Mouse (Mus musculus) adrenal gland, postnatal 14 days (tissue): ENCODE measurements around the gene Prss23. TPM values are rescaled to one million over a fixed set of nuclear protein-coding genes. Genes with fewer than 3 reads are reported as not detected.
A peak's percentile ranks its signal among the peaks of the same experiment; 100 is the strongest.

ENCODE experiments used
- DNase-seq: peaks from one replicate; pipeline ENCODE4 v3.0.0; 2021; ENCODE audit warnings: mixed read lengths
- long read RNA-seq, 2 experiments: library from polyadenylated mRNA; stranded (forward); transcript quantifications; one replicate each; pipeline ENCODE4 v2.0.0; 2021
- total RNA-seq: library from RNA; stranded (reverse); gene quantifications from 2 replicates; pipeline ENCODE4 v1.2.3, GENCODE M21; 2021

Gene Prss23
- total RNA-seq, result 20.0 and 20.5 TPM in 2 replicates
- long read RNA-seq, experiment 1, transcript Prss23-201 (2 exons, 3,228 nt), result major isoform, 11 of 11 reads
- long read RNA-seq, experiment 1, partial matches to known transcripts, result 0 of 11 reads
- long read RNA-seq, experiment 1, other reads (novel, unspliced or antisense), result 0 of 11 reads
- long read RNA-seq, experiment 2, transcript Prss23-201 (2 exons, 3,228 nt), result major isoform, 10 of 12 reads
- long read RNA-seq, experiment 2, partial matches to known transcripts, result 0 of 12 reads
- long read RNA-seq, experiment 2, other reads (novel, unspliced or antisense), result 1 of 12 reads

DNA sequence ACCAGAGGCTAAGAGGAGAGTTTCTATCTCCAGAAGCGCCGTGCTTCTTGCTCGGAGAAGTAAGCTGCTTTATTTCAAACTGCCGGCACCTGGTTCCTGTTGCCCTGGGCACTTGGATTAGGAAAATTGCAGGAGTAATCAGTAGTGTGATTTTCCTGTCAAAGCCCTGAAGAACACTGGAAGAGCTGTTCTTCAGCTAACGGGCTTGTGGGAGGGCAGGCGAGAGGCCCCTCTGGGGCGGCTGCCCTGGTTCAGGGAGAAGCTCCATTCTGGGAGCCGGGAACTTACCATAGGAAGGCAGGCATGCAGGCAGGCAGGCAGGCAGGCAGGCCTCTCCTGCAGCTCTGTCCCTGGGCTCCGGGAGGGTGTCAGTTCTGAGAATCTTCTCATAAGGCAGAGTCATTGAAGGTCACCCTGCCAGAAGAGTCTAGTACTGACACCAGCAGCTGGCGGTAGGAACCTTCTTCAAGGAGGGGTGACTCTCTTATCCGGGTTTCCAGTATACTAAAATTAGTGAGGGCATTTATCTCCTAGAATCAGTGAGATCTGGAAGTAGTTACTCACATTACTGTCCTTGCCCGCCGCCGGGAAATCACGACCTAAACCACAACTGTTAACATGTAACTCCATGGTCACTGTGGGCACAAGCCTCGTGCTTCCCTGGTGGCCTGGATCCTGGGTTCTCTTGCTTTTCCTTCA lies at the start of gene Prss23:
Prss23 (minus strand) TSS at position 457 of the 699 bp plus-strand sequence.
- DNase-seq, result peak; percentile 24

DNA sequence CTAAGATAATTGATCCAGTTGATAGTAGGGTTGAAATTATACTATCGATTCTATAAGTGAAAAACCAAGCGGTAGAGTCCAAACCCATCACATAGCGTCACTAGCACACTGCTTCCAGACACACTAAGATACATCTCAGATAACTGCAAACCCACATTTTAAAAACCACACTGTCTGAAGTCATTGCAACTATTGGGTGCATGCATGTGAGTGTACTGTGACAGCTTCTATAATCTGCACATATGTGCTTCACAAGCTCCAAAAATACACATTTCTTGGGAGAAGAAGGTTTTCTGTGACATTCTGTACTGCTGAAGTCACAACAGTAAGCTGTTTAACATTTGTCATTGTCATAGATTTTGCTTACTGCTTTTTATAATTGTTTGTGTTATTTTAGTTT lies 49.1 kb upstream of the Prss23 start:
- no peak for DNase-seq

DNA sequence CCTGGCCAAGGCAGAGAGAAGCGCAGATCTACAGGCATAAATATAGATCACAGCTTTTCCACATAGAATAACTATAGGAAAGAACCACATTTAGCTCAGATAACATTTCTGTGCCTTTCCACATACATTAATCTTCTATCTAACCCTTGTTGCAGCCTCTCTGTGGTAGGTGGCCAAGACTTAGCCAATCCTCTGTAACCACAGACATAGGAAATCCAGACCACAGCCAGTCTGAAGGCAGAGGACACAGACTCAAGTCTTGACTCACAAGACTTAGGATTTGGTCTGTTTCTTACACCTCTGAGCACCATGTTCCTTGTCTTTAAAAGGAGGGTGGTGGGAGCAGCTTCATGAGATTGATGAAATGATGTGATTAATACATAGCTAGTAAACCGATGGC lies 37.6 kb upstream of the Prss23 start:
- no peak for DNase-seq

DNA sequence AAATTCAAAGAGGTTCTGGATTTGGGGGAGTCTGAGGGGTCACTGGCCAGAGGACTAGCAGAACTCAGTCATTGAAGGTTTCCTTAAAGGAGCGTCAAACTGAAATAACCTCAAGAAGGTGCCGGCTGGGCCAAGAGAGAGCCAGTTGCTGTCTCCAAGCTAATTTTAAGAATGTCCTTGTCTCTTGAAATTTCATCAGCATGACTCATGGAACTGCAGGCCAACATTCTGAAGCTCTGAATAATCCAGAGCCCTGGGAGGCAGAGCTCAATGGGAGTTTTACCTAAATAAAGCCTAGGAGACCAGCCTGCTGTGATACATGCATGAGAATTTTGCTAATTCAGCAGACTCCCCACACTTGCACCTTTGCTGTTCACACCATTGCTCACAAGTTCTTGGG lies 36.5 kb upstream of the Prss23 start:
- peak; percentile 65 for DNase-seq

DNA sequence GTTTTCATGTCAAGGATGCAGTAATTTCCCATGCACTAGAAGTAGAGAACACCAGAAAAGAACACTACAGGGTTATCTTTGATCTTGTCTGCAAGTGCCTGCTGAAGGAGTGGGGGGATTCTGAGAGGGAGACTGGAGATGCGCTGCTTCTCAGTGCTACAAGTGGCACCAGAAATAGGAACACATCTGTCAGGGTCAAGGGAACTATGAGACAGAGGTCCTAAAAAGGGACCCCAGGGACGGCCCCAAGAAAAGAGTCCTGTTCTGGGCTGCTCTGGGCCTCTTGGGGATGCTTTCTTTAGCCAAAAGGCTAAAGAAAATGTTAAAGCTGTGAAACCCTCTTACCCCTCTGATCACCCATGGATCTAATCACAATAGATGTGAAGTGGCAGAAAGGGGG lies 35.2 kb upstream of the Prss23 start:
- DNase-seq, result no peak

DNA sequence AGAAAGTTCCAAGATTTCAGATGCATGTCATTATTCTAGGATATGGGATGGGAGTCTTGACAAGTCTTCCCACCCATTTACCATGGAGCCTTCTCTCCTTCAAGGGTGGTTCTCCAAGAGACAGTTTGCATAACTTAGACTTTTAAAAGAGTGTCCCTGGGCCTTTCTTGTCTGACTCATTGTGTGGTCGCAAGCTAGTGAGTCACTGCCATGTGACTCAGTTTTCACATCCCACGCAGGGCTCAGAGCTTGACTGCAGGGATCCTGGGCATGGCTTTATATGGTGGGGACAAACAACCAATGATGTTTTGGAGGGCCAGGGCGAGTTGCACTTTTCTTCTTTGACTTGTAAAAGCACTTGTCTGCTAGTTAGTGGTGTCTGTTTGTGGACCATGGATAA lies 34.0 kb upstream of the Prss23 start:
- peak; percentile 35 for DNase-seq

DNA sequence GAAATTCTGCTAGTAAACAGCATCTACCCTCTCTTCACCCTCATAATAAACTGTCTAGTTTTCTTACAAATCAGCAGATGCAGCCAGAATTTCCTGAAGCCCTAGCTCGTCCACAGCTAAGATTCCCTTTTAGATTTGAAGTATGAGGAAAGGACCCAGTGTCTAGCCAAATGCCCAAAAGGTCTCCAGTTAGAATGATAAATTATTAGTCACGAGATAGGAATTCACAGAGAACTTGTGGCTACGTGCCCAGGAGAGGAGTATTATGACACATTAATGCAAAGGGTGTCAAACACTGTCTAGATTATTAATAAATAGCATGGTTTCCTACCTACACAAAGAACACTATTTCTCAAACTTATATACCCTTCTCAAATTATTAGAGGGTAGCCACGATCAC lies 32.6 kb upstream of the Prss23 start:
- DNase-seq, result peak; percentile 35

DNA sequence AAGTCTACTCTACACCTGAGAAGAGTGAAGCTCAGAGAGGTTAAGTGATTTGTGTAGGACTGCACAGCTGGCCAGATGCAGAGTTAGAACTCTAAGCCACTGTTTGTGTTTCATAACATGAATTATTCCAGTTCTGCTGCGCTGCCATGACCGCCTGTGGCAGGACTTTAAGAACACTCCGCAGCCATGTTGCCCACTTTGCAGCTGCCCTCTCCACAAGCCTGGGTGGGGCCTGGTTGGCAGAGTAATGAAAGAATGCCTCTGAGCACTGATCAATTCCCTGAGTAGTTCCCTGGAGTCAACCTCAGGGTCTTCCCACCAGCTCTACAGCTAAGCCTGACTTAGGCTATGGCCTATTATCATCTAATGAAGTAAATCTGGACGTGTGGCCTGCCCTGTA lies 32.1 kb upstream of the Prss23 start:
- no peak for DNase-seq

DNA sequence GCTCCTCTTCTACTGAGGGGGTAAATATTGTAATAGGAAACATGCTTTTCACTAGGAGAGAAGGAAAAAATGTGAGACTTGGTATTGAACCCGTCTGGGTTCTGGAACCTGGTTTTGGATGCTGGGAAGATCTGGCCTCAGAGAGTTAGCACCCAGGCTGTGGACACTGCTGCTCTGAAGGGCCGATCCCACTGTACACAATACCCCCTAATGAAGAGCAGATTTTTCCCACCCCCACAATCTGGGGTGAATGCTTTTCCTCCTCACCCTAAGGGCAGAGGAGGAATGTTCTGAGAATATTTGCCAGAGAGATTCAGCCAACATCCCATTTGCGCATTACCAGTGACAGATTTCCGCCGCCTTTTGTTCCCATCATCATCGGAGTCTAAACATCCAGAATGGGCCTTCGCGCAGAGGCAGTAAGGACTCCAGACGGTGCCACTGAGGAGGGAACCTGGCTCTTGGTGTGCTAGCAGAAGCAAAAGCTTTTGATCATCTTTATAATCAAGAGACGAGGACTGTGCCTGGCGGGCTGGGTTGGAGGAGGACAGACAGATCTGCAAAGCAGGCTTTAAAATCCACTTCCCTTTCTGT lies 31.6 kb upstream of the Prss23 start:
- no peak for DNase-seq

DNA sequence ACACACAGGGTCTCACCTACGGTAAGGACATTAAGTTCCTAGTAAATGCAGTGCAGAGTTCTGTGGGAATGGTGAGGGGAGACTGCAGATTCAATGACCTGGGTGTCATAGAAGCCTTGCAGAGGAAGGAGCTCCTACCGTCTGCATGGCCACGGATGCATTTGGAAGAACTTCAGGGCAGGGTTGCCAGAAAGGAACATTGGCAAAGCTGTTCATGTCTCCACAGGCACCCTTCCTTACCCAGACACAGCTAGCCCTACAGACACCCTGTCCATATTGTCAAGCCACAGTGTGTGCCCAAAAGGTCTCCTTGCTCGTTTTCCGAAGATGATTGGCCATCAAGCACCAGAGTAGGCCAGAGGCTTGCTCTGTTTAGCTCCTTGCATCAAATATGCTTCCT lies 30.1 kb upstream of the Prss23 start:
- no peak for DNase-seq

DNA sequence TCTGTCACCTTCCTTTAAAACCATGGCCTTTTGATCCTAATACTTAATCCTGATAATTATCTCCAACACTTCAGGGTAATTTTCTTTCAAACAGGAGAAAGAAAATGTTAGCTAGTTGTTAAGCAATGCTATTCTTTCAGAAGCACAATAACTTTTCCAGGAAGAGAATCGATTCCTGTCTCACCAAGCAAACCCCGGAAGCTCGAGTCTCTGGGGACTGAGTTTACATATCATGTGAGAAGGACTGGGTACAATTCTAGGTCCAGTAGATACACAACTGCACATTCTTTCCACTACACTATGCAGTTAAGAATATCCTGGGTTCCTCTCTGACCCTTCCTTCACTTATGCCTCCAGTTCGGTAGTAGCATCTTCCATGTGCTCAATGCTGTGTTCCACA lies 29.7 kb upstream of the Prss23 start:
- no peak for DNase-seq

DNA sequence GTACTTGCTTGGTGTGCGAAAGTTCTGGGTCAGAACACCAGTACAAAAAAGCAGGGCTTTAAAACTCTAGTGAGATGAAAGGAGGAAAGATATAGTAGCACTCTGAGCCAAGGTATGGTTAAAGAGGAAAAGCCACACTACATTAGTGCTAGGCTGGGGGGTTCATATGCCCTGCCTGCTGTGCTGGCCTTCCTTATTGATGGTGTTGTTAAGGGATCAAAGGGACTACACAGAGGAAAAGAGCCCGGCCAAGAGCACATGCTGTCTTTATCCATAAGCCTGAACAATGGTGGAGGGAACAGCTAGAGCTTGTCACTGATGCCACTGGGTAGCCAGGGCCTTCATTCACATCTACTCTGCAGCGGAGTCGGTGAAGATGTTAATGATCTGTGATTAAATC lies 28.2 kb upstream of the Prss23 start:
- no peak for DNase-seq

DNA sequence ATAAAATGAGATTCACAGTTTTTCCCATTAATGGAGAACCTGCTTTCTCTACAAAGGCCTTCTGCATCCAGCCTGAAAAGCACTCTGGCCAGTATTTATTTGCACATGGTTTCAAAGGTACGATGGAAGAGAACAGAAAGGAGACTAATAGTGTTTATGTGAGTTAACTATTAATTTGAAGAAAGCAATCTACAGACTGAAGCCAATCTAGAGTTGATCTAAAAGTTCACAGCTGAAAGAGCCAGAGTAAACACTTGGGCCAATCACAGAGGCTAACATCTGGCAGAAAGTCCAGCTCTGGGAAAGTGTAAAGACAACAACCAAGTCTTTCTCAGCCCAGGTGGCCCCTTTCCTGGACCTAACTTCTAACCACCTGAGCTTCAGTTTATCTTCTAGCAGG lies 27.1 kb upstream of the Prss23 start:
- no peak for DNase-seq

DNA sequence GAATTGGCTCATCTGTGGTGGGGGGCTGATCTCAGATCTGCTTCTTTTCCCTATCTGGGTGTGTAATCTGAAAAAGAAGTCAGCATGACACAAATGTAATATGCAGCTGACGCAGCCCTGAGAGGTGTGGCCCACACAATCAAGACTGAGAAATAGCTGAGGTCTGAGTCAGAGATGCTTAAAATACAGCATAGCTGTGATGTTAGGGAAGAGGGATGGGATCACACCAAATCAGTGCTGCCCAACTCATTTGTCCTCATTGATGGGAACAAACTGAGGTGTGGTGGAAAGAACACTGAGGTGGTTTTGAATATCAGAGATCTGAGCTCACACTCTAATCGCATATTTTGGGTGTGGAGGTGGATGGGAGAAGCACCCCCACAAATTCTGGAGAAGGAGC lies 14.0 kb upstream of the Prss23 start:
- no peak for DNase-seq

DNA sequence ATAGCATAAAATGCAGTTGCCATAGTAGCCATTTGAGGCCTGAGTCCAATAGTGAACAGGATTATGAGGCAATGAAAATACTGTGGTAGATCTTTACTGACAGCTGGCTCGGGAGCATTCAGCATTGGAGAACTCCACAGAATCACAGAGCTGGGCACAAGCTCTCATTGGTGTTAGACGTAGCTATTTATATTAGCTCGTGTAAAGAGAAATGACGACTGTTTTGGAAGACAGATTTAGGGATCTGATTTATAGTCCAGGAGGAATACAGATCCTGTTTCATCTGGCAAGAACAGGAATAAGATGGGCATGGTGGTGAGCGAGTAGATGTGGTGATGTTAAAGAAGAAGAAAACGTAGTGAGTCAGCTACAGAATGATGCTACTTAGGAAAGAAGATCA lies 12.4 kb upstream of the Prss23 start:
- no peak for DNase-seq

DNA sequence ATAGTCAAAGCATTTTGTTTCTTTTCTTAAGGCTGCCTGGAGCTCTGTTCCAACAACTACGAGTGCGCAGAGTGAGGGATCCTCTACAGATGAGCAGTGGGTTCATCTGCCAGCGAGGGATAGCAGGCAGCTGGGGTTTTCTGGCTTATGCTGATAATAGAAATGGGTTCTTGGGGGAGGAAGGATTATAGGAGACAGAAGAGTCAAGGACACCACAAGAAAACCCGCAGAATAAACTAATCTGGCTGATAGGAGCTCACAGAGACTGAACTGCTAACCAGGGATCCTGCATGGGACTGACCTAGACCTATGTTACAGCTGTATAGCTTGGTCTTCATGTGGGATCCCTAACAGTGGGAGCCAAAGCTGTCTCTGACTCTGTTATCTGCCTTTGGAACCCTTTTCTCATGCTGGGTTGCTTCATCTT lies 456 bp upstream of the Prss23 start:
- no peak for DNase-seq

DNA sequence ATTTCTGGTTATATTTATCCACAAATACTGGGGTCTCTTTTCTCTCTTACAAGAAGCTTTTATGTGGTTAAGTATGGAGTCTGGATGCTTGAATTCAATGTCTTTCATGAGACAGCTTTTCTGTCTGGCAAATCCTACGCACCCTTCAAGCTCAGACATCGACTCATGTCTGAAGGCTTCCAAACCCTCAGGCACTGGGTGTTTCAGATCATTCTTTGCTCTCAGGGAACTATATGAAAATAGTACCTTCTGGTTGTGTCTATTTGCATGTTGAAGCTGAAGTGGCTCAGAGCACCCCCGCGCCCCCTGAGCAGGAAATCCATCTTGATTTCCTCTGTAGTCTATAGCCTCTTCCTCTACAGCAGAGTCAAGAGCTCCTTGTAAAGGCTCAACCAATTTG lies 3.2 kb downstream of the Prss23 start:
- no peak for DNase-seq

DNA sequence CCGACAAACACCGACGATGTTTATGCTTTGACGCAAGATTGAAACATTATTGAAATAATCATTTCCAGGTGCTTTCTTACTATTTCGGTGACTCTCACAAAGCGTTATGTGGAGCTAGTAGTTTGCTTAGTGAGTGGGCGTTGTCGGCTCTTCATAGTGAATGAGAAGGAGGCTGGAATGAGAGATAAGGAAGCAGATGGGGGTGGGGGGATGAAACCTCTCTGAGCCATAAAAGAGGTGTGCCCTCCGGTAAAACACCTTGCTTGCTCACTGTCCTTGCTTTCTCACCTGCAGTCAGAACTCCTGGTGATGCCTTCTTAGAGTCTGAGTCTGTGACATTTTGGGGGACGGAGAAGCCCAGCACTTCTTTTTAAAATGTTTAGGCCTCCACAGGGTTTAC lies 4.8 kb downstream of the Prss23 start:
- no peak for DNase-seq

DNA sequence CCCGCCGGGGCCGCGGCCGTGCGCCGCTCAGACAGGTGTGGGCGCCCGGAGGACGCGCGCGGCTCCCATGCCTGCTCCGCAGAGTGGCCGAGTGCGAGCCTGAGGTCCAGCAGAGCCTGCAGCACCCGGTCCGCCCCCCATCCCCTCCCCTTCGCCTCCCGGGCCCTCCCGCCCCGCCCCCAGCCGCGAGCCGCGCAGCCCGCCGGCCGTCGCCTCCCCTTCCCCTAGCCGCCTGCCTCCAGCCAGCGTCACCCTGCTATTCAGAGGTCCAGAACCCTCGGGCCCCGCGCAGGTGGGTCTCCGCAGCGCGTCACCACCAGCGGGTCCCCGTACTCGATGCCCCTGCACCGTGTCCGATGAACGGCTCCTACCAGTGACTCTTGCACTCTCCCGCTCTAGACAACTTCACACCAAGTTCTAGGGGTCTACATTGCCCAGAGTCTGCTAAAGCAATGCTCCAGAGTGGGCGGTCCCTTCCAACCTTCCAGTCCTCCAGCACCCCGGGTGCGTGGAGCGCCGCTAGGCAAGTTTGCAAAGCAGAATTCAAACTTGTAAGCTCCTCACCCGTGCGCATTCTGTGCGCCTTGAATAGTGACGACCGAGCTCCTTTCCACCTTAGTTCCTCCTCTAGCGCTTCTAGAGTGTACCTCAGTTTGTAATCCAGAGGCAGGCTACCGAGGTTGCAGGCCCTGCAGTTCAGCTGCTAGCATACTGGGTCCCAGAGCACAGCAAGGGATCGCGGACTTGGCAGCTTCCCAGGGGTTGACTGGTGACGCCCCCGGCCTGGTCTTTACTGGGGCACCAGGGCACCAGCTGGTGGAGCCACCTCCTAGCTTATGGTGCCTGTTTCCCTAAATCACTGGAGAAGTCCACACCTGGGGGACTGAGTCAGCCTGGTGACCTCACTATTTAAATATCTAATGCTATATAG lies 9.3 kb downstream of the Prss23 start:
- peak; percentile 74 for DNase-seq

DNA sequence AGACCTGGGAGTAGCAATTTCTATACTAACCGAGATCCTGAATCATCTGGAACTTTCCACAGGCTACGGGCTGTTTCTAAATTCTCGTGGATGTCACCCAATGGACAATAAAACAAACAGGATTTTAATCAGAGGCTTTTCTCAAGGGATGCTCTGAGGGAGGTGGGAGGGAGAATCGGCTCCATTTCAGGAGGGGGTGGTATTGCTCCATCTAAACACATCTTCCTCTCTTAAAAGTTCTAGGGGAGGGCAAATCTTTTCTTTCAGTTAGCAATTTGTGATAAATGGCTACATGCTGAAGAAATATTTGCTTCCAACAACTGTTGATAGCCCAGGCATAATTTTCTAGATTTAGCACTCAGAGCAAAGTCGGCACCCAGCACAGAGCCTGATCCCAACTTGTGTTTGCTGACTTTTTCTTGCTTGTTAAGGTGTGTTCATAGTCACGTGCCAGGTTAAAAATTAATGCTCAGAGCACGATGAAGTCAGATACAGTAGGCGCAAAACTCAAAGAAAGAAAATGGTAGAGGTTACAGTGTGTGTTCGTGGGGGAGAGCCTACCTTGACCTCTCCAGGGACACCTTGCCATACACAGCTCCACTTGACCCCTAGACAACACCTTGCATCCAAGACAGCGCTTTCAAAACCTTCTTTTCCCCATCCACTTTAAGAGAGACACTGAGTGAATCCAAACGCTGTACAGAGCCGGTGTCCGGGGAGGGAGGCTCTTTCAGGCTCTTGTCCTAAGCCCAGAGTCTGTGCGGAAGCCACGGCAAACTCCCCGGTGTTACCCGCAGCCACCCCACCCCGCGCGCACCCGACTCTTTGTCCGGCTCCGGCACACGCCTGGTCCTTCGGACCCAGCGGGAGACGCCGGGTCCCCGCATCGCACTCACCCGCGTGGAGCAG lies 10.2 kb downstream of the Prss23 start:
- no peak for DNase-seq

DNA sequence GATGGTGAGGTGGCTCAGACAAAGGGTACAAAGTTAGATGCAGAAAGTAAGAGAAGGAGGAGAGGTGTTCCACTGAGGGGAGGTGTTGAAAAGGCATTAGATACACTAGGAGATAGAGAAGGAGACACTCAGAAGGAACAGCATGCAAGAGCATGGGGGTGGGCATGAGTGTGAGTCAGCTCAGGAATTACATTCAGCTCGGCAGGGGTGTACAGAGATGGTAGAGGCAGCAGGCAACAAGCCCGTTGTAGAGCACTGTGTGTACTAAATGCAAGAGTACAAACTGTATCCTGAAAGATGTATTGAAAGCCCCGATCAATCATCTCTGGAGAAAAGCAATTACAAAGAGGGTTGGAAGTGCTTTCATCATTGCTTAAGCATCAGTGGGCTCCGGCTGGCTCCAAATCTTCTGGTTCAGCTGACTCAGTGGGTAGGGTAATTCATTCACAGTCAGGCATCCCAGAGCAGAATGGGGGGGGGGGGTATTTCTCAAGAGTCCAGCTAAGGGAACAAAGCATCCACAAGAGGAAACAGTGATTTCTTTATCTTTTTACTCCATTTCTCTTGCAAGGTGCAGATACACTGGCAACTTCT lies 15.0 kb downstream of the Prss23 start:
- DNase-seq, result no peak
